Mouse (Mus musculus) kidney, adult 11 months (tissue): ENCODE measurements around the gene Olfr1288.

Experiments used
- DNase-seq: peaks from one replicate; pipeline ENCODE4 v3.0.0; 2022

Gene Olfr1288

DNA sequence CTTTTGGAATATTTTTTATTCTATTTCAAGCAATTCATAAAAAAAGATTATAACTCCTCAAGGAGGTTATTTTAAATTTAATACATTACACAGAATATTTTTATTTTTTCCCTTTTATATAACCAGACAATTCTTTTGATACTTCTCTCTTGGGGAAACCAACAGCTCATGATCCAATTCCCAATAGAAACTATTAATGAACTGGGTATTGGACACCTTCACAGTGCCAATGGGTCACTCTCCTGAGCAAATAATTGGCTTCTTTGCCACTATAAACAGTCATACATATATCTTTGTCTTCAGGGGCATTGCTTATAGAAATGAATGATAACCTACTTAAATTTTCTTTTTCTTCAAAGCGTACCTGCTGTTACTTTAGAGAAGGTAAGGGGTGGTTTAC is at the start of gene Olfr1288:
Gene Olfr1288 (plus strand): TSS at position 301 of the 400 bp plus-strand sequence.
- no peak for DNase-seq

DNA sequence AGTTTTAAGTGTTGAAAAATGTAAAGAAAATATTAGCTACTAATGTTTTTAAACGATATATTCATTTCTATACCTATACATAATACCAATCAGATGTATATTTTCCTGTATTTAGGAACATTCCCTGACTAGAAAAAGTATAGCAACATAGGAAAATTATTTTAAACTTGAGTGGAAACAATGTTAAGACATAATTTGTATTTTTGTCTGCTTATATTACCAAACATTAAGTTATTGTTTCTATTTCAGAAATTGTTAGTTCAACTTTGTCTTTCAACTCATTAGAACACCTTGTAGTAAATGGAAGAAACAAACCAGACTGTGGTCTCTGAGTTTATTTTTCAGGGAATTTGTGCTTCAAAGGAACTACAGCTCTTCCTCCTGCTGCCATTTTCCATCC is 25.1 kb upstream of the Olfr1288 start, which contains the start of gene Olfr1287:
Gene Olfr1287 (plus strand): TSS at position 301 of the 400 bp plus-strand sequence.
- no peak for DNase-seq

- no peak for DNase-seq
These were observed 6.6 kb downstream of the Olfr1288 start, which contains the start of gene Olfr1289 for GRCm38 (mm10) chr2:111480519-111480918. Gene Olfr1289 (plus strand): TSS chr2:111480819.

- DNase-seq = no peak
These were observed 19.8 kb downstream of the Olfr1288 start, which contains the start of gene Olfr1290 for GRCm38 (mm10) chr2:111493729-111494128. Gene Olfr1290 (minus strand): TSS chr2:111493829.

DNA sequence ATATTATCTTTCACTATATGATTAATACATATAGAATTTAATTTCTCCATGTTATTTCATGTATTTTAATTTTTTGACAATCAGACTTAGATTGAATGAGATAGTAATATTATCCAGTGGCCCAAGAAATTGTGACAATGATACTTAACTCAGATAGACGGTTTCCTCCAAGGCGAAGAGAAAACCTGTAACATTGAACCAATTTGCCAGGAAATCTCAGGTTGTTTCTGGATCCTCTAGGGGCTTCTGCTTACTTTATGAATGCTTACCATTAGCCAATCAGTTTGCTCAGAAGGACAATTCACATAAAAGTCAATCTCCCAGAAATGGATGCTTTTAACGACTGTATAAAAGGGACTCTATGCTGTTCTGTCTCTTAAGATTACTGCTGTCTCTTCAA is 23.0 kb downstream of the Olfr1288 start, which contains the start of gene Olfr1291-ps1:
Gene Olfr1291-ps1 (plus strand): TSS at position 301 of the 400 bp plus-strand sequence.
- no peak for DNase-seq

DNA sequence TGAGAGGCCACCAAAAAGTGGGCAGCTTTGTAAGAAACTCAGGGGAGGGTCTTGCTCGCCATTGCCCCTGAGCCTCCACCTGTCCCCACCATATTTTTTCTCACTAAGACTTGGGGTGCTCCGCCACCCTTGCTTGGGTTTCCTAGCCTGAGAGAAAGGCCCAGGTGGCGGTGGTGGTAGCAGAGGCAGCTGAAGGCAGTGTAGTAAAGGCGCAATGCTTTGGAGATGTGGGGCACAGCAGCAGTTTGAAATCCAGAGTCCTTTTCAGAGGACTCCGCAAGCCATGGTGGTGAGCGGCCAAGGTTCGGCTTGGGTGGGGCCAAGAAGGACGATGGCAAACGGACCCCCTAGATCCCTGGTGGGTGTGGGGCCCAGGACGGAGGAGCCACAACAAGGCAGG is 43.5 kb downstream of the Olfr1288 start:
- DNase-seq = no peak

- no peak for DNase-seq
These were observed 51.0 kb downstream of the Olfr1288 start, which contains the start of gene Olfr1293-ps for GRCm38 (mm10) chr2:111524903-111525302. Gene Olfr1293-ps (plus strand): TSS chr2:111525203.
